Mouse (Mus musculus): ENCODE results near the gene Gm8947. TPM values are rescaled to one million over a fixed set of nuclear protein-coding genes. Genes with fewer than 3 reads are reported as not detected.
"Not testable (repeated sequence)": the region's sequence is repeated elsewhere in the genome, so short reads cannot be mapped to it uniquely, and the experiment has no call there.

Gene Gm8947
- total and polyA plus RNA-seq, 3 experiments = 0.08 to 0.36 TPM; not detected in 1

DNA sequence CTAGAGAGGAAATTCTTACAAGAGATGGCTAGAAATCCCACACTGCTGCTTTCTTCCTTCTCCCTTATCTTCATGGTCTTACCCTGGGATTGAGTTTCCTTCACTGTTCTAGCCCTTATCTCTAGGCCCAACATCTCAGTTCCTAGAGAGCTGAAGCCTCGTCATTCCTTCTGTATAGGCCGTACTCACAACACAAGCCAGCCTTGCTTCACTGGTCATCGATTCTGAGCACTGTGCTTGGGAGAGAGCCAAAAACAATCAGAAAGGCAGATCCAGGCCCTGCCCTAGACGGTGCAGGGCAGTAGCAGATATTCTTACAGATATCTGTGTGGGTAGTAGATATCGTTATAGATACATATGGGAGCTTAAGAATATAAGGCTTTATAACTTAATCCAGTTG lies 10.6 kb downstream of the Gm8947 start:
- H3K4me2 ChIP-seq (ENCODE audit: insufficient read depth, low read depth, poor library complexity, severe bottlenecking); H3K9ac ChIP-seq (ENCODE audit: insufficient read depth, low read depth); H3K79me2 ChIP-seq (replicated peaks; ENCODE audit: control insufficient read depth, extremely low read depth, insufficient read depth, poor library complexity, severe bottlenecking); DNase-seq (ENCODE audit: extremely low read depth); H3K36me3 ChIP-seq (replicated peaks in 1 of 2; ENCODE audit: control insufficient read depth in 1 of 2, insufficient read depth in 1 of 2, low read length in 1 of 2); H3K27ac ChIP-seq (ENCODE audit: insufficient read depth, low read depth); in situ Hi-C loops (cut with MboI; ENCODE audit: low pct_ligation_motif_present, low pct_unique_long_range_greater_than_20kb, low sequenced_read_pairs); H3K4me1 ChIP-seq (ENCODE audit: control insufficient read depth in 1 of 2, insufficient read depth in 2 of 2); H3K9me3 ChIP-seq (replicated peaks; ENCODE audit: low read length); H3K27me3 ChIP-seq (replicated peaks); H3K4me3 ChIP-seq (replicated peaks in 1 of 3; ENCODE audit: low read depth in 2 of 3, low read length in 2 of 3, poor library complexity in 1 of 3); dilution Hi-C loops (cut with MboI; ENCODE audit: extremely low pct_ligation_motif_present, extremely low pct_unique_long_range_greater_than_20kb, low sequenced_read_pairs): not testable (repeated sequence)

- DNase-seq (ENCODE audit: extremely low read depth); H3K79me2 ChIP-seq (replicated peaks; ENCODE audit: control insufficient read depth, extremely low read depth, insufficient read depth, poor library complexity, severe bottlenecking); H3K4me2 ChIP-seq (ENCODE audit: insufficient read depth, low read depth, poor library complexity, severe bottlenecking); dilution Hi-C loops (cut with MboI; ENCODE audit: extremely low pct_ligation_motif_present, extremely low pct_unique_long_range_greater_than_20kb, low sequenced_read_pairs); H3K27ac ChIP-seq (ENCODE audit: insufficient read depth, low read depth); H3K4me1 ChIP-seq (ENCODE audit: control insufficient read depth in 1 of 2, insufficient read depth in 2 of 2); in situ Hi-C loops (cut with MboI; ENCODE audit: low pct_ligation_motif_present, low pct_unique_long_range_greater_than_20kb, low sequenced_read_pairs); H3K27me3 ChIP-seq (replicated peaks); H3K36me3 ChIP-seq (replicated peaks in 1 of 2; ENCODE audit: control insufficient read depth in 1 of 2, insufficient read depth in 1 of 2, low read length in 1 of 2); H3K9me3 ChIP-seq (replicated peaks; ENCODE audit: low read length); H3K9ac ChIP-seq (ENCODE audit: insufficient read depth, low read depth); H3K4me3 ChIP-seq (replicated peaks in 1 of 3; ENCODE audit: low read depth in 2 of 3, low read length in 2 of 3, poor library complexity in 1 of 3): not testable (repeated sequence)
Observed at GRCm38 (mm10) chr1:151203818-151204217, 11.6 kb downstream of the Gm8947 start, which contains the start of gene 3110040M04Rik. Gene 3110040M04Rik, plus strand, starts transcription at chr1:151204121.

DNA sequence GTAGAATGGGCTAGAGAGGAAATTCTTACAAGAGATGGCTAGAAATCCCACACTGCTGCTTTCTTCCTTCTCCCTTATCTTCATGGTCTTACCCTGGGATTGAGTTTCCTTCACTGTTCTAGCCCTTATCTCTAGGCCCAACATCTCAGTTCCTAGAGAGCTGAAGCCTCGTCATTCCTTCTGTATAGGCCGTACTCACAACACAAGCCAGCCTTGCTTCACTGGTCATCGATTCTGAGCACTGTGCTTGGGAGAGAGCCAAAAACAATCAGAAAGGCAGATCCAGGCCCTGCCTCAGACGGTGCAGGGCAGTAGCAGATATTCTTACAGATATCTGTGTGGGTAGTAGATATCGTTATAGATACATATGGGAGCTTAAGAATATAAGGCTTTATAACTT lies 16.3 kb downstream of the Gm8947 start:
- dilution Hi-C loops (cut with MboI; ENCODE audit: extremely low pct_ligation_motif_present, extremely low pct_unique_long_range_greater_than_20kb, low sequenced_read_pairs); H3K4me1 ChIP-seq (ENCODE audit: control insufficient read depth in 1 of 2, insufficient read depth in 2 of 2); H3K9me3 ChIP-seq (replicated peaks; ENCODE audit: low read length); H3K4me3 ChIP-seq (replicated peaks in 1 of 3; ENCODE audit: low read depth in 2 of 3, low read length in 2 of 3, poor library complexity in 1 of 3); H3K36me3 ChIP-seq (replicated peaks in 1 of 2; ENCODE audit: control insufficient read depth in 1 of 2, insufficient read depth in 1 of 2, low read length in 1 of 2); H3K79me2 ChIP-seq (replicated peaks; ENCODE audit: control insufficient read depth, extremely low read depth, insufficient read depth, poor library complexity, severe bottlenecking); DNase-seq (ENCODE audit: extremely low read depth); H3K9ac ChIP-seq (ENCODE audit: insufficient read depth, low read depth); H3K27me3 ChIP-seq (replicated peaks); H3K27ac ChIP-seq (ENCODE audit: insufficient read depth, low read depth); H3K4me2 ChIP-seq (ENCODE audit: insufficient read depth, low read depth, poor library complexity, severe bottlenecking); in situ Hi-C loops (cut with MboI; ENCODE audit: low pct_ligation_motif_present, low pct_unique_long_range_greater_than_20kb, low sequenced_read_pairs): not testable (repeated sequence)

DNA sequence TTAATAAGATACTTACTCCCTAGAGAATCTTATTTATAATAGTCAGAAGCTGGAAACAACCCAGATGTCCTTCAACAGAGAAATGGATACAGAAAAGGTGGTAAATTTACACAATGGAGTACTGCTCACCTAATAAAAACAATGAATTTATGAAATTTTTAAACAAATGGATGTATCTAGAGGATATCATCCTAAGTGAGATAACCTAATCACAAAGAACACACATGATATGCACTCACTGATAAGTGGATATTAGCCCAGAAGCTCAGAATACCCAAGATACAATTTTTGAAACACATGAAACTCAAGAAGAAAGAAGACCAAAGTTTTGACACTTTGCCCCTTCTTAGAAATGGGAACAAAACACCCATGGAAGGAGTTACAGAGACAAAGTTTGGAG lies 16.8 kb downstream of the Gm8947 start:
- H3K4me3 ChIP-seq (replicated peaks in 1 of 3; ENCODE audit: low read depth in 2 of 3, low read length in 2 of 3, poor library complexity in 1 of 3); H3K4me2 ChIP-seq (ENCODE audit: insufficient read depth, low read depth, poor library complexity, severe bottlenecking); H3K27ac ChIP-seq (ENCODE audit: insufficient read depth, low read depth); H3K4me1 ChIP-seq (ENCODE audit: control insufficient read depth in 1 of 2, insufficient read depth in 2 of 2); H3K27me3 ChIP-seq (replicated peaks); H3K9me3 ChIP-seq (replicated peaks; ENCODE audit: low read length); H3K9ac ChIP-seq (ENCODE audit: insufficient read depth, low read depth); in situ Hi-C loops (cut with MboI; ENCODE audit: low pct_ligation_motif_present, low pct_unique_long_range_greater_than_20kb, low sequenced_read_pairs); H3K79me2 ChIP-seq (replicated peaks; ENCODE audit: control insufficient read depth, extremely low read depth, insufficient read depth, poor library complexity, severe bottlenecking); H3K36me3 ChIP-seq (replicated peaks in 1 of 2; ENCODE audit: control insufficient read depth in 1 of 2, insufficient read depth in 1 of 2, low read length in 1 of 2); DNase-seq (ENCODE audit: extremely low read depth); dilution Hi-C loops (cut with MboI; ENCODE audit: extremely low pct_ligation_motif_present, extremely low pct_unique_long_range_greater_than_20kb, low sequenced_read_pairs): not testable (repeated sequence)

DNA sequence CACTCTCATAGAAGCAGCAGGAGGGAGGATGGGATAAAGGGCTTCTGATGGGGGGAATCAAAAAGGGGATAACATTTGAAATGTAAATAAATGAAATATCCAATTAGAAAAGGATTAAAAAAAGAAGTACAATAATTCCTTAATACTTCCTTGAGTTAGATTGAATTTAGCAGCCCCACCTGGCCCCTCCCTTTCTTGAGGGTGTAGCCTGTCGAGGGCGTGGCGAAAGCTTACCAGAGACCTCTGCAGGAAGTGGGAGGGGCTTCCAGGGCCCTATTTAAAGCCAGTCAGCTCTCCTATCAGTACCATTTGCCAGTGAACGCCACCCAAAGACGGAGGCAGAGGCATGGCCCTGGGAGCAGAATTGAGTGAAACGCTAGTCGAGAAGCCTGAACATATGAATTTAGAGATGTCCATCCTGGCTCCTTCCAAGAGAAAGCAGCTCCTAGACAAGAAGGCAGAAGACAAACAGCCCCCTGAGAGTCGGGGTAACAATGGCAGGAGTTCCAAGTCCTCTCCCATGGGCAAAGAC lies 17.7 kb downstream of the Gm8947 start, which contains the start of gene Gm47996:
Gm47996 (plus strand) TSS at position 308 of the 532 bp plus-strand sequence.
- in situ Hi-C loops (cut with MboI; ENCODE audit: low pct_ligation_motif_present, low pct_unique_long_range_greater_than_20kb, low sequenced_read_pairs); H3K79me2 ChIP-seq (replicated peaks; ENCODE audit: control insufficient read depth, extremely low read depth, insufficient read depth, poor library complexity, severe bottlenecking); H3K27ac ChIP-seq (ENCODE audit: insufficient read depth, low read depth); H3K4me2 ChIP-seq (ENCODE audit: insufficient read depth, low read depth, poor library complexity, severe bottlenecking); H3K9me3 ChIP-seq (replicated peaks; ENCODE audit: low read length); H3K27me3 ChIP-seq (replicated peaks); DNase-seq (ENCODE audit: extremely low read depth); dilution Hi-C loops (cut with MboI; ENCODE audit: extremely low pct_ligation_motif_present, extremely low pct_unique_long_range_greater_than_20kb, low sequenced_read_pairs); H3K9ac ChIP-seq (ENCODE audit: insufficient read depth, low read depth); H3K4me1 ChIP-seq (ENCODE audit: control insufficient read depth in 1 of 2, insufficient read depth in 2 of 2); H3K4me3 ChIP-seq (replicated peaks in 1 of 3; ENCODE audit: low read depth in 2 of 3, low read length in 2 of 3, poor library complexity in 1 of 3); H3K36me3 ChIP-seq (replicated peaks in 1 of 2; ENCODE audit: control insufficient read depth in 1 of 2, insufficient read depth in 1 of 2, low read length in 1 of 2): not testable (repeated sequence)

DNA sequence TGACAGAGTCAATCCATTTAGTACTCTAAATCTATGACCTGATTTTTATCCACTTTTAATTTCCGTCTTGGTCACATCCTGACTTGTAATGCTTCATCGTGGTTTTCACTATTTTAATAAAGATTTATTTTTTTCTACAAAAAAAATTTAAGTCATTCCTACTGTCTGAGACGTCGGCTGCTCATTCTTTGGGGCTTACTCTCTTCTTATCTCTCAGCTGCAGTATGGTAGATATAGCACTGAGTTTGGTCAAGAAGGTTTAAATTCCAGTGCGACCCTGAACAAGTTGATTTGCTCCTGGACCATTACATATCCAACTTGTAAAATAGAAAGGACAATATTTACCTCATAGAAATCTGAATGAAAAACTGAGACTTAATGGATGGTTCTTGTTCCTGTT lies 19.5 kb downstream of the Gm8947 start:
- H3K4me2 ChIP-seq (ENCODE audit: insufficient read depth, low read depth, poor library complexity, severe bottlenecking); H3K27ac ChIP-seq (ENCODE audit: insufficient read depth, low read depth); H3K27me3 ChIP-seq (replicated peaks); DNase-seq (ENCODE audit: extremely low read depth); H3K9me3 ChIP-seq (replicated peaks; ENCODE audit: low read length); H3K9ac ChIP-seq (ENCODE audit: insufficient read depth, low read depth); H3K36me3 ChIP-seq (replicated peaks in 1 of 2; ENCODE audit: control insufficient read depth in 1 of 2, insufficient read depth in 1 of 2, low read length in 1 of 2); H3K4me3 ChIP-seq (replicated peaks in 1 of 3; ENCODE audit: low read depth in 2 of 3, low read length in 2 of 3, poor library complexity in 1 of 3); in situ Hi-C loops (cut with MboI; ENCODE audit: low pct_ligation_motif_present, low pct_unique_long_range_greater_than_20kb, low sequenced_read_pairs); dilution Hi-C loops (cut with MboI; ENCODE audit: extremely low pct_ligation_motif_present, extremely low pct_unique_long_range_greater_than_20kb, low sequenced_read_pairs); H3K79me2 ChIP-seq (replicated peaks; ENCODE audit: control insufficient read depth, extremely low read depth, insufficient read depth, poor library complexity, severe bottlenecking): not testable (repeated sequence)
- H3K4me1 ChIP-seq (ENCODE audit: control insufficient read depth in 1 of 2, insufficient read depth in 2 of 2) = peaks cover 0 to 12% of the 10 kb centered on the region in 2 experiments; a peak in 2 of 4 replicates
